Mouse (Mus musculus) forebrain, postnatal 0 days (tissue): Measurements from ENCODE around the gene Gm17087. TPM values are rescaled to one million over a fixed set of nuclear protein-coding genes. Genes with fewer than 3 reads are reported as not detected.
A peak's percentile ranks its signal among the peaks of the same experiment; 100 is the strongest.

Experiments
- ATAC-seq: fragments of 200-750 bp; cut with Nextera tagmentation; 2 replicates; pipeline ENCODE4 v1.8.0; 2017; ENCODE audit warnings: mild to moderate bottlenecking, moderate library complexity
- DNase-seq: peaks from one replicate; pipeline ENCODE4 v3.0.0-alpha.2; 2015
- H3K27ac ChIP-seq: fragments of 300-500 bp; sonication (generic); 2 replicates; pipeline ENCODE4 v1.5.1; 2014; ENCODE audit warnings: low read depth, mild to moderate bottlenecking, antibody characterized with exemption, low read length, moderate library complexity, mixed read lengths
- H3K27me3 ChIP-seq: fragments of 300-500 bp; sonication (generic); 2 replicates; pipeline ENCODE4 v1.6.1; 2014; ENCODE audit warnings: mild to moderate bottlenecking, low read length, mixed read lengths; ENCODE audit not compliant: insufficient read depth
- H3K36me3 ChIP-seq: fragments of 300-500 bp; sonication (generic); 2 replicates; pipeline ENCODE4 v1.6.1; 2014; ENCODE audit warnings: mild to moderate bottlenecking, moderate library complexity; ENCODE audit not compliant: insufficient read depth
- H3K4me1 ChIP-seq: fragments of 300-500 bp; sonication (generic); 2 replicates; pipeline ENCODE4 v1.6.1; 2014; ENCODE audit warnings: antibody characterized with exemption; ENCODE audit not compliant: insufficient read depth
- H3K4me2 ChIP-seq: fragments of 300-500 bp; sonication (generic); 2 replicates; pipeline ENCODE4 v1.6.1; 2014; ENCODE audit warnings: low read depth, mild to moderate bottlenecking, moderate library complexity
- H3K4me3 ChIP-seq: fragments of 300-500 bp; sonication (generic); 2 replicates; pipeline ENCODE4 v1.5.1; 2014; ENCODE audit warnings: low read depth, low read length, mixed read lengths
- H3K9ac ChIP-seq: fragments of 300-500 bp; sonication (generic); 2 replicates; pipeline ENCODE4 v1.6.1; 2014; ENCODE audit warnings: mild to moderate bottlenecking
- H3K9me3 ChIP-seq: fragments of 300-500 bp; sonication (generic); 2 replicates; pipeline ENCODE4 v1.6.1; 2016; ENCODE audit warnings: low read length
- CTCF ChIP-seq: sonication (generic); IDR thresholded peaks from 2 replicates; pipeline ENCODE4 v1.5.1; 2016; ENCODE audit warnings: antibody characterized with exemption, control low read depth, low read depth
- WGBS: fragments of 180-500 bp; shearing (Covaris S2); extraction: QIAGEN DNeasy Blood & Tissue Kit; methylation state at CpG from one replicate; pipeline ENCODE4 v1.1.7; 2014; 5-methylcytosine and 5-hydroxymethylcytosine counted together
- polyA plus RNA-seq: library from polyadenylated mRNA; unstranded; fragments of >200 nt; fragmentation: Nextera tagmentation; extraction: Ambion mirVana; gene quantifications from 2 replicates; pipeline ENCODE4 v1.2.1, GENCODE M21; 2015
- total RNA-seq: library from RNA; depleted of rRNA; stranded (reverse); fragments of >200 nt; gene quantifications from 2 replicates; pipeline ENCODE4 v1.2.3, GENCODE M21; 2014

The Gm17087 gene
- total and polyA plus RNA-seq, 2 experiments from 2014 or later = not detected

DNA sequence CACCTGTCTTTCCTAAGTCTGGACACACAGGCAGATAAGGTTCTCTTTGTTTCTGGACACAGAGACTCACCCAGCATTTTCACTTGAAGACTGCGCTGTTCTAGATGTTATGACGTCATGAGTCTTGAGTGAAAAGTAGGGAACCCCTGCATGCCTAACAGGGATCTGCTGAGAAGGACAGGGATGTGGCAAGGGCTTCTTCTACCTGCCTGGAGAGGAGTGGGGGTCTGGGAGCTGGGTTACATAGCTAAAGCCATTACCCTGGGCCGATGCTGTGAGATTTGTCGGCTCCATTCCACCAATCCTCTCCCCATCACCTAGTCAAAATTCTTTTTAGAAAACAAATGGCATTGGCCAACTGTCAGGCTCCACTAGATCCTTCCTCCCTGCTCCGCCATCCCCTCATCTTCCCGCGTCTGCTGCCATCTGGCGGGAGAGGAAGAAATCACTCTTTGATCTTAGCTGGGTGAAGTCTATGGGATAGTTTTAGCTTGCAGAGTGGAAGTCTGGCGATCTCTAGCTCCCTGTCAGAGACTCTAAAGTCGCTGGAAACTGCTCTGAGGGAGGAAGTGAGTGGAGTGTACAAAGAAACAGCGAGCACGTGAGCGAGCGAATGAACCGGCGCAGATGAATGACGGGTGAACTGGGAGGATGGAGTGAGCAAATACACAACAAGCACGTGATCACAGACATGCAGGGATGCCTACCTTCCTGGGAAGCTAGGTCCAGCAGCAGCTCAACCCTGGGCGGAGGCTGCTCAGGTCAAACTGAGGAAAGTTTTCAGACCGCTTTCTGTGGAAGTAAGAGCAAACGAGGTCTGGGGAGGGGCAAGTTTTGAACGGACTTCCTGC lies 25.9 kb upstream of the Gm17087 start:
- WGBS = 14% methylated on average over 22 of the region's 22 CpGs

GRCm38 (mm10) chr17:8581579-8581978 lies 14.8 kb upstream of the Gm17087 start:
- peak; percentile 97 for ATAC-seq
- Histone ChIP-seq H3K4me3 (no peak overlapping the region), H3K4me1 (no peaks in the 10 kb centered on the region), H3K36me3 (no peaks in the 10 kb centered on the region), H3K9me3 (no peaks in the 10 kb centered on the region), H3K4me2 (no peak overlapping the region), H3K27me3 (no peaks in the 10 kb centered on the region), H3K9ac (no peak overlapping the region), H3K27ac (no peak overlapping the region)
- DNase-seq = peak; percentile 62
- TF ChIP-seq CTCF = no peak
- 63% methylated on average over 8 of the region's 8 CpGs for WGBS

More for the DNA sequence above, 25.9 kb upstream of the Gm17087 start:
- H3K27ac ChIP-seq = no peak overlapping the region
- peak overlapping the region; percentile 47 for H3K4me2 ChIP-seq
- H3K4me1 ChIP-seq = no peaks in the 10 kb centered on the region
- TF ChIP-seq CTCF = peak; percentile 97
- peak; percentile 92 for DNase-seq
- H3K9me3 ChIP-seq = no peaks in the 10 kb centered on the region
- no peaks in the 10 kb centered on the region; the same call in 1 of the 2 replicates for H3K27me3 ChIP-seq
- H3K36me3 ChIP-seq = no peaks in the 10 kb centered on the region
- H3K4me3 ChIP-seq = 0 out of 2 replicates have a peak overlapping the region, but pooled peaks have one; percentile 13
- ATAC-seq = peak; percentile 91
- no peak overlapping the region for H3K9ac ChIP-seq

DNA sequence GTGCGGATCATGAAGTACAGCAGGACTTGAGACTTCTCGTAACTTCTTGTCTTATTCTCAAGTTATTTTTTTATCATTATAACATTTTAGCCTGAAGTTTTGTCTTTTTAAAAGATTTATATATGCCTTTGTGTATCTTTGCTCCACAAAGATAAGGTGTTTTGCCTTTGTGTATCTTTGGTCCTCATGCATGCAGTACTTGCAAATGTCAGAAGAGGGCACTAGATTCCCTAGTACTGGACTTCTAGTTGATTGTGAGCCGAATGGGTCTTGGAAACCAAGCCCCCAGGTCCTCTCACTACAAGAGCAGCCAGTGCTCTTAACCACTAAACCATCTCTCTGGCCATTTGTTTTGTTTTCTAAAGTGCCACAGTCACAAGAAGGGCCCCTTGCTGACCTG lies 13.6 kb upstream of the Gm17087 start:
- DNase-seq (peak; percentile 25), ATAC-seq (no peak)
- Histone ChIP-seq H3K9ac (no peak overlapping the region), H3K4me2 (no peak overlapping the region), H3K4me1 (no peaks in the 10 kb centered on the region), H3K27me3 (no peaks in the 10 kb centered on the region), H3K9me3 (no peaks in the 10 kb centered on the region), H3K27ac (no peak overlapping the region), H3K36me3 (no peaks in the 10 kb centered on the region), H3K4me3 (no peak overlapping the region)
- 72% methylated on average over 3 of the region's 3 CpGs for WGBS
- TF ChIP-seq CTCF = peak; percentile 63

DNA sequence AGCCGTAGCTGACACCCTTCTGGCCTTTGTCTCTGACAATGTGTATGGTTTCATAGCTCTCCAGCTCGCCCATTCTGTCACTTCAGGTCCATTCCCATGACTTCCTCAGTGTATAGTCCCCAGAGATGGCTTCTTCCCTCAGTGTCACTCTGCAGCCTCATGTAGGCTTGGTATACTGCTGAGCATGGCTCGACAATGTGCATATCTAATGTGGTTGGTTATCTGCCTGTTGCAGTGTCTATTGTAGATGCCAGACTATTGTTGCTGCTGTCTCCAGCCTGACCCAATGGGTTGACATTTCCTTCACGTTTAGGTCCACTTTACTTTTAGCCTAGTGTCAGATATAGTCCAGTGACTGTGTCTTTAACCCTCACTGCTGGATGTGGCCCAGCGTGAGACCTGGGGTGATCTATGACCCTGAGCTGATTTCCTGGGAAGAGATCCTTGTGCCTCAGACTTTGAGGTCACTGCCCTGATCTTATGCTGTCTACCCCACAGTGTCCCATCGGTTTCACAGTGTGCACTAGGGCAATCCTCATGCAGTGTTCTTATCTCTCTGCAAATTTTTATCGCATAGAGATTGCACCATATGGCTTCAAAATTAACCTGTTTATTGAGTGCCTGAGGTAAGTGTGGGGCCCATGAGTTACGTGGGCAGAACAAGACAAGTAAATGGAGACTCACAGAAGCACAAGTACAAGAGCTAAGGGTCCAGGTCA lies 7.0 kb upstream of the Gm17087 start:
- no peak for TF ChIP-seq CTCF
- Histone ChIP-seq H3K9me3 (no peaks in the 10 kb centered on the region), H3K27me3 (no peaks in the 10 kb centered on the region), H3K4me1 (no peaks in the 10 kb centered on the region), H3K36me3 (no peaks in the 10 kb centered on the region), H3K4me3 (no peak overlapping the region), H3K27ac (no peak overlapping the region), H3K9ac (no peak overlapping the region), H3K4me2 (no peak overlapping the region)
- ATAC-seq (no peak), DNase-seq (no peak)
- 81% methylated on average over 8 of the region's 8 CpGs for WGBS

DNA sequence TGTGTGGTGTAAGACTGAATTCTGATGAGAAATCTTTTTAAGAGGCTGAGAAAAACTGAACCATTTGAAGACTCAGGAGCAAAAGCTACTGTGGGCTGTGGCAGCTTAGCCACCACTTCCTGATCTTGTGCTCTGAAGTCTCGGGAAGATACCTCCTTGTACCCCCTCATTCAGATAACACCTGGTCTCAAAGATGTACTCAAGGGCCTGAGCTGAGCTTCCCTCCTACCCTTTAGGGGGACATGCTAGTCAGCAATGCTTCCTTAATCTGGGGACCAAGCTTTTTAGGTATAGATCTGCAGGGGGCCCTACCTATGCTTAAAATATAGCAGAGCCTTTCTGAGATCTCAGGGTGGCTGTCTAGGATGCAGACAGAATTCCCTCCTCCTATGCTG lies 3.9 kb downstream of the Gm17087 start:
- Histone ChIP-seq H3K4me2 (no peak overlapping the region), H3K36me3 (no peaks in the 10 kb centered on the region), H3K4me3 (no peak overlapping the region), H3K9ac (no peak overlapping the region), H3K9me3 (no peaks in the 10 kb centered on the region), H3K27ac (no peak overlapping the region), H3K27me3 (no peaks in the 10 kb centered on the region), H3K4me1 (no peaks in the 10 kb centered on the region)
- TF ChIP-seq CTCF = no peak
- WGBS = 88% methylated on average over 1 of the region's 1 CpGs
- ATAC-seq (no peak), DNase-seq (no peak)

DNA sequence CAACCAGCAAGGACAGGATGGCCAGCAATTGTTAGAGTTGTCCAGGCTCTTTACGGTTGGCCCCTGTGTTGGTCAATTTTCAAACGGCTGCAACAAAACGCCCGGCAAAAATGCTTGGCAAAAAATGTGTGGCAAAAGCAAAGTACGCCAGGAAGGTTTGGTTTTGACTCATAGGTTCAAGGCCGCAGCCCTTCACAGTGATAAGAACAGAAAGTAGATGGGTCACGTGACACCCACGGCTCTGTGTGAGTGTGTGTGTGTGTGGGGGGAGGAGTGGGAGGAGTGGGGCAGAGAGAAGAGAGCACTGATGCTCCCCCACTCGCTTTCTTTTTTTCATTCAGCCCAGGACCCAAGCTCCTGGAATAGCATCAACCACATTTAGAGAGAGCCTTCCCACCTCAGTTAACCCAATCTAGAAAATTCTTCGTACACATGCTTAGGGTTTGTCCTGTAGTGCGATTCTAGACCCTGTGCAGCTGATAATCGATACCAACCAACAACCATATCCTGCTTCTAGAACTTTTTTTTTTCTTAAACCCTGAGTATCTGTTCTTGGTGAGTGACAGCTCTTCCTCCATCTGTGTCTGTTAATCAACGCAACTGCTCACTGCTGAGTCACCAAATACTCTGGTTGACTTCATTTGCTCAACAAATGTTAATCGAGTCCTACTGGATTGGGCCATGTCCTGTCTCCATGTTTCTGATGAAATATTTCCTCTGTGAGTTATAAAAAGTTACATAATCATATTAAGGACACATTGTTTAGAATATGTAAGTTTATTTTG lies 4.5 kb downstream of the Gm17087 start:
- Histone ChIP-seq H3K4me2 (no peak overlapping the region), H3K9ac (no peak overlapping the region), H3K27me3 (no peaks in the 10 kb centered on the region), H3K4me1 (no peaks in the 10 kb centered on the region), H3K9me3 (no peaks in the 10 kb centered on the region), H3K4me3 (no peak overlapping the region), H3K36me3 (no peaks in the 10 kb centered on the region), H3K27ac (no peak overlapping the region)
- TF ChIP-seq CTCF = no peak
- 64% methylated on average over 14 of the region's 14 CpGs for WGBS
- ATAC-seq = no peak
- no peak for DNase-seq

- Histone ChIP-seq H3K27ac (no peak overlapping the region), H3K9me3 (no peaks in the 10 kb centered on the region), H3K4me3 (no peak overlapping the region), H3K27me3 (no peaks in the 10 kb centered on the region), H3K36me3 (no peaks in the 10 kb centered on the region), H3K4me1 (no peaks in the 10 kb centered on the region), H3K9ac (no peak overlapping the region), H3K4me2 (no peak overlapping the region)
- TF ChIP-seq CTCF = no peak
- 80% methylated on average over 8 of the region's 8 CpGs for WGBS
- no peak for ATAC-seq
- DNase-seq = no peak
Observed at GRCm38 (mm10) chr17:8557926-8558325, 8.8 kb downstream of the Gm17087 start.
